Mouse (Mus musculus): ENCODE data around the gene Taf8. TPM values are rescaled to one million over a fixed set of nuclear protein-coding genes. Genes with fewer than 3 reads are reported as not detected.

Taf8 gene
- total and polyA plus RNA-seq, 3 experiments: 15.2 to 25.7 TPM; not detected in 1

DNA sequence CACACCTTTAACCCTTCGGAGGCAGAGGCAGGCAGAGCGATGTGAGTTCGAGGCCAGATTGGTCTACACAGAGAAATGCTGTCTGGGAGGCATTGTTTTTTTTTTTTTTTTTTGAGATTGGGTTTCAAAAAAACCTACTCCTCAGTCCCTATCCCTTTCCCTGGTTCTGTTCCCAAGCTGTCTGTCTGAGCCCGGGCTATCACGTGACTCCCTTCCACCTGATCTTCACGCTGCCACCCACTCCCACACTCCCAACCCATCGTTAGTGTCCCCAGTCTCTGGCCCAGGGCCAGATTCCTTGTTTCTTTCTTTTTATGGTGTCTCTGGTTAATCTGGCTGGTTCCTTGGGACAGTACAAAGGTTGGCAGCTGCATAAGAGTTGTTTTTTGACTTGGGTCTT lies 49.0 kb upstream of the Taf8 start:
- DNase-seq (ENCODE audit: low read depth, low spot score): no peak
- no peaks in the 10 kb centered on the region for H3K36me3 ChIP-seq (ENCODE audit: control insufficient read depth in 1 of 2, insufficient read depth in 2 of 2, low read length in 2 of 2)
- no peaks in the 10 kb centered on the region for H3K79me2 ChIP-seq (ENCODE audit: control insufficient read depth, insufficient read depth, low read length, poor library complexity)
- no peaks in the 10 kb centered on the region for H3K27me3 ChIP-seq (ENCODE audit: control insufficient read depth in 1 of 2, insufficient read depth in 2 of 2, low read length in 2 of 2)
- H3K4me3 ChIP-seq (ENCODE audit: control insufficient read depth in 1 of 2, insufficient read depth in 1 of 2, low read depth in 2 of 2, low read length in 2 of 2): no peak overlapping the region
- TF ChIP-seq MEF2A (IDR thresholded peaks at IDR 0.05; ENCODE audit: extremely low read depth, insufficient replicate concordance, low read depth, low read length, poor library complexity, severe bottlenecking) (no peak), ZNF384 (IDR thresholded peaks at IDR 0.05; ENCODE audit: low read depth, low read length) (0 out of 2 replicates have a peak, but pooled peaks have one; percentile 7)
- H3K4me1 ChIP-seq (ENCODE audit: control insufficient read depth in 1 of 2, insufficient read depth in 2 of 2, low read length in 2 of 2): no peaks in the 10 kb centered on the region
- no peak overlapping the region for H3K27ac ChIP-seq (ENCODE audit: control insufficient read depth, low read depth, low read length)
- no peaks in the 10 kb centered on the region for H3K9me3 ChIP-seq (replicated peaks; ENCODE audit: insufficient read depth, low read length)
- H3K9ac ChIP-seq (ENCODE audit: control insufficient read depth, low read depth, low read length, poor library complexity, severe bottlenecking): no peak overlapping the region

DNA sequence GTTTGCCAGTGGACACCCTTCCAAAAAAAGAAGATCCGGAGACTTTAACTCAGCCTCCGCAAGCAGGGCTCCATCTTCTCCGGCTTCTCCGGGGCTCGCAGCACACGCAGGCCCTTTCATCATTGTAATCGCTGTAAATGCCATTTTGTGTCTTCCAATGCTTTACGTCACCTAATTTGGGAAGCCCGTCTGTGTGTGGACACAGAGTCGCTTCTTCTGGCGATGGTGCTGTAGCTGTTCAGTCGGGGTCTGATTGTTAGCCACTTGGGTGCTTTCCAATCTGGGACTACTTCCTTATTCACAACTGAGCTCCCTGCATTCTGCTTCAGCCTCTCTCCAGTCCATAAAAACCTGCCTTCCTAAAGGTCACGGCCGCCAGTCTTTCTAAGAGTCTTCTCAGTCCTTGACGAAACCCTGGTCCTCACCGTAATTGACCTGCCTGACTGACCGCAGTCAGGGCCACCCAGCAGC lies 43.8 kb upstream of the Taf8 start:
- Histone ChIP-seq H3K9ac (ENCODE audit: control insufficient read depth, low read depth, low read length, poor library complexity, severe bottlenecking) (no peak overlapping the region), H3K79me2 (ENCODE audit: control insufficient read depth, insufficient read depth, low read length, poor library complexity) (no peaks in the 10 kb centered on the region), H3K4me1 (ENCODE audit: control insufficient read depth in 1 of 2, insufficient read depth in 2 of 2, low read length in 2 of 2) (peaks cover 5 to 9% of the 10 kb centered on the region in 2 experiments), H3K27ac (ENCODE audit: control insufficient read depth, low read depth, low read length) (no peak overlapping the region), H3K27me3 (ENCODE audit: control insufficient read depth in 1 of 2, insufficient read depth in 2 of 2, low read length in 2 of 2) (no peaks in the 10 kb centered on the region), H3K9me3 (replicated peaks; ENCODE audit: insufficient read depth, low read length) (no peaks in the 10 kb centered on the region), H3K4me3 (ENCODE audit: control insufficient read depth in 1 of 2, insufficient read depth in 1 of 2, low read depth in 2 of 2, low read length in 2 of 2) (no peak overlapping the region), H3K36me3 (ENCODE audit: control insufficient read depth in 1 of 2, insufficient read depth in 2 of 2, low read length in 2 of 2) (peaks cover 0 to 6% of the 10 kb centered on the region in 2 experiments; a peak in 2 of 4 replicates)
- DNase-seq (ENCODE audit: low read depth, low spot score): peak; percentile 23
- TF ChIP-seq MYB (IDR thresholded peaks at IDR 0.05; ENCODE audit: low read depth, low read length) (no peak), SIN3A (IDR thresholded peaks at IDR 0.05; ENCODE audit: low read length) (no peak), TCF12 (IDR thresholded peaks at IDR 0.05; ENCODE audit: low read depth, low read length) (no peak)

DNA sequence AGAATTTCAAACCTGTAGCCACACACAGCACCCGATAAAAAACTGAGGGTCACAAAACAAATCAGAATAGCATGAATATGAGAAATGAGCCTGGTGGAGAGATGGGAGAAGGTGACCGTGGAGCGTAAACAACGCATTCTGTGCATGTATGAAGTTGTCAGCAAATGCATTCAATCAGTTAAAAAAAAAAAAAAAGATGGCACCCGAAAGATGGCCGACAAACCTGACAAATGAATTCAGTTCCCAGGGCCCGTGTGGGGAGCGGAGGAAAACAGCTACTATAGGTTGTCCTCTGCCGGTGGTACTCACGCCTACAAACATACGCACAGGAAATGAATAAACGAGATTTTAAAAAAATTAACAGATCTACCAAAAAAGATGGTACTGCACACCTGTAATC lies 43.1 kb upstream of the Taf8 start:
- Histone ChIP-seq H3K9me3 (replicated peaks; ENCODE audit: insufficient read depth, low read length) (no peaks in the 10 kb centered on the region), H3K27me3 (ENCODE audit: control insufficient read depth in 1 of 2, insufficient read depth in 2 of 2, low read length in 2 of 2) (no peaks in the 10 kb centered on the region), H3K4me1 (ENCODE audit: control insufficient read depth in 1 of 2, insufficient read depth in 2 of 2, low read length in 2 of 2) (peaks cover 5 to 9% of the 10 kb centered on the region in 2 experiments), H3K36me3 (ENCODE audit: control insufficient read depth in 1 of 2, insufficient read depth in 2 of 2, low read length in 2 of 2) (peaks cover 0 to 6% of the 10 kb centered on the region in 2 experiments; a peak in 2 of 4 replicates), H3K9ac (ENCODE audit: control insufficient read depth, low read depth, low read length, poor library complexity, severe bottlenecking) (no peak overlapping the region), H3K4me3 (ENCODE audit: control insufficient read depth in 1 of 2, insufficient read depth in 1 of 2, low read depth in 2 of 2, low read length in 2 of 2) (no peak overlapping the region), H3K79me2 (ENCODE audit: control insufficient read depth, insufficient read depth, low read length, poor library complexity) (no peaks in the 10 kb centered on the region), H3K27ac (ENCODE audit: control insufficient read depth, low read depth, low read length) (no peak overlapping the region)
- DNase-seq (ENCODE audit: low read depth, low spot score): no peak
- TF ChIP-seq ZKSCAN1 (IDR thresholded peaks at IDR 0.05; ENCODE audit: low read depth, low read length) (no peak), USF1 (IDR thresholded peaks at IDR 0.05; ENCODE audit: low read depth, low read length) (no peak), USF2 (IDR thresholded peaks at IDR 0.05; ENCODE audit: borderline replicate concordance in 1 of 2, insufficient read depth in 1 of 2, low read depth in 1 of 2, low read length in 2 of 2) (no peak), NRF1 (IDR thresholded peaks at IDR 0.05; ENCODE audit: insufficient read depth, low read depth, low read length, poor library complexity, severe bottlenecking) (no peak), RAD21 (IDR thresholded peaks at IDR 0.05; ENCODE audit: low read depth, low read length) (no peak), CTCF (IDR thresholded peaks at IDR 0.05 in 2 of 3, conservative IDR thresholded peaks at IDR 0.05 in 1 of 3; ENCODE audit: control insufficient read depth in 1 of 3, insufficient read depth in 1 of 3, low read depth in 2 of 3, low read length in 3 of 3, poor library complexity in 1 of 3, severe bottlenecking in 1 of 3) (no peak)
